Mouse (Mus musculus) cerebellum, postnatal 25 days (tissue): ENCODE data around the gene Rad51b.
A peak's percentile ranks its signal among the peaks of the same experiment; 100 is the strongest.

Experiments used
- DNase-seq, 2 experiments: peaks; one replicate each; pipeline ENCODE4 v3.0.0; 2021; ENCODE audit warnings: mixed read lengths in 2 of 2

Gene Rad51b

DNA sequence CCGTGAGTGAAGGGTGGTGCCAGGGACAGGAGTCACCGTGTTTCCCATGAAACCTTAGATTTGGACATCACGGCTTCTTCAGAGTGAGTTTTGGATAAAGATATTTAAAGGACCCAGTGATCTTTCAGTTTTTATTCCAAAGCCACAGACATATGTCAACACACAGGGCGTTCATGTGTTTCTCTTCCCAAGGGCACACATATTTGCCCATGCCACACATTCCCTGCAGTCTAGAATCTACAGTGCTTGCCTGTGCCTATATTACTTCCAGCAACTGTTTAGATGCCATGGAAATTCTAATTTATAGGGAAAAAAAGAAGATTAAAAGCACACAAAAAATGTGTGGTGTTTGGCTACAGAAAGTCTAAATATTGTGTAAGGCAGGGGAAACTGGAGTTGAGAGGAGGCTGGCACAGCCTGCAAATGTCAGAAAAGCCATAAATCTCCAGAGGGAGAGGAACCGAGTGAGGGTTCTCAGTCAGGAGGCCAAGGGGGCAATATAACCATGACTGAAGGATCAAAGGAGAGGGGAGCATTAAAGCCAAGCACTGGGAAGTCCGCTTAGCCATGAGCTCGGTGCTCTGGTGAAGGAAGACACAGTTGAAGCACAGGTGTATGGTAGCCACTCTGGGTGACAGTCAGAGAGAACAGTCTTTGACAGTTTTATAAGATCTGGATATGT lies 367.0 kb downstream of the Rad51b start:
- no peak for DNase-seq

DNA sequence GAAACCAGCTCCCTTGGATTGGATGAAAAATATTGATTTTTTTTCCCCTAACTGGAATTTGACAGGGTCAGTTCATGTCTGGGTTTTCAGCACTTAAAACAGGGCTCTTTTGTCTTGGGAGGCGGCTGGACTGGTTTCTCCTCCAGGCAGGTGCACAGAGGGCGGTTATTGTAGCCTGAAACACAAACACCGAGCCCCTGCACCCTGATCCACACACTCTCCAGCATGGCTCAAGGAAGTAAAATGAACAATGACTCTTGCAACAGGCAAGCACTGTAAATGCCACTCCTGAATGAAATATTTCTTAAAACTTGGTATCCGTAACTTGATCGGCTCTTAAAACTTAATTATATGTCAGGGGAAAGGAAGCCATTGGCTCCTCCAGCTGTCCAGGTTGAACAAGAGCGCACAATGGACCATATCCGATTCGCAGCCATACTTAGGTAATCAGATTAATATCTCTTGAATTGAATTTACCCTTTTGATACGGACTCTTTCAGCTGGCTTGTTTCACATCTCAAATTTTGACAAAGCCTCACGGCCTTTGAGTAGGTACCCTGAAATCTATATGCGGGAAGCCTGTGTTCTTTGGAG lies 377.9 kb downstream of the Rad51b start:
- no peak for DNase-seq

DNA sequence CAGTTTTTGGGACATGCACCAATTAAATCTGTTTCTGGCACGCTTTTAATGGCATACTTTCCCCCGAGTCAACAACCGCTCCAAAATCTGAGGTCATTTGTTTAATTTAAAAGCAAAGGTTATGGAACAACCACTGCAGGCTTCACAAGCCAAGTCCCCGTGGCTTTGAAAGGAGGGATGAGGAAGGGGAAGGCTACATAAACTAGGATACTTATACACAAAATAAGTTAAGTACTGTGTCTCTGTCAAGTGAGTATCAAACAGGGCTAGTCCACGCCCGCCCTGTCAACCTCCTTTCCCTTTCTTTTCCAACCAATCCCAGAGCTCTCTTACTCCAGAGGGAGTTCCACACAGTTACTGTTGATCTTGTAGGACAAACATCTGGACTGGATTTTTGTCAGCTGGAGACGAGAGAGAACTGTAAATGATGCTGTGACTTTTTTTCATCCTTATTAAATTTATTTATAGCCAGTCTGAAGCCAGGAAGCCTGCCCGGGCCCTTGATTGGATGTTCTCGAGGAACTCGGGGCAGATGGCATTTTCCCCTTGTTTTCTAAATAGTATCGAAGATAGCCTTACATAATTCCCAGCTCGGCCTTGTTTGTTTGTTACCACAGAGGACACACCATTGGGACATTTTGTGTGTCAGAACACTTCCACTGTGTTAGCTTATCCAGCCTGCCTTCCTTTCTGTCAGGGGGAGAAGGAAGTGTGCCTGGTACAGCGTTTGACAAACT lies 378.5 kb downstream of the Rad51b start:
- DNase-seq, result no peak

DNA sequence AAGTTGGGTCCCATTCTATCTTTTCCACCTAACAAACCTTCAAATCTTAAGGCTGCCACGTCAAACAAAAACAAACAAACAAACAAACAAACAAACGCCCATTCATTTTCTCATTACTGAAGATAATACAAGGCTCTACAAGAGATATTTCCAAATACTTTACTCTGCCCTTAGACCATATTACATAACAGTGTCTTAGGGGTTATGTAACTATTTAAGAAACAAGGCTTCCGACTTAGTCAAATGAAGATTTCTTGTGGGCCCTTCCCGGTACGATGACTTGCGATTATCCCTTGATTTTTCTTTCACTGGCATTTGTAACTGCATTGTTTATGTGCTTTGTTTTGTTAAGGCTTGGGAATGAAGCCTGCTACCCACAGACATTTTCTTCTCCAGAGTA lies 379.2 kb downstream of the Rad51b start:
- no peak for DNase-seq

DNA sequence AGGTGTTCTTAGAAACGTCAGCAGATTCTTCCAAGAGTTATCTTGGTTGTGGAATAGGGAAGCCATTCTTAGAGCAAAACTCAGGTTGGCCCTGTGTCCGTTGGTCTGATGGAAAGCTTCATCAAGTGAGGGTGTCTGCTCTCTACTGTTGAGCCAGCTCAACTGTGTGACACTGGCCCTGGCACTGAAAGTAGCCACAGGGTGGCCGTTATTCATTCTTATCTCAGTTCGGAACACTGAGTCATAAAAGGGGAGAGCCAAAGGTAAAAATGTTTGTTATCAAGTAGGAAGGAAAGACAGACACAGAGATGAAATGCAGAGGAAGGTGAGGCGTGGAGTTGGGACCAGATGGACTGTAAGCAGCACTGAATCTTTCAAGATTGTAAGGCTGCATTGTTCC lies 379.8 kb downstream of the Rad51b start:
- DNase-seq, result no peak

DNA sequence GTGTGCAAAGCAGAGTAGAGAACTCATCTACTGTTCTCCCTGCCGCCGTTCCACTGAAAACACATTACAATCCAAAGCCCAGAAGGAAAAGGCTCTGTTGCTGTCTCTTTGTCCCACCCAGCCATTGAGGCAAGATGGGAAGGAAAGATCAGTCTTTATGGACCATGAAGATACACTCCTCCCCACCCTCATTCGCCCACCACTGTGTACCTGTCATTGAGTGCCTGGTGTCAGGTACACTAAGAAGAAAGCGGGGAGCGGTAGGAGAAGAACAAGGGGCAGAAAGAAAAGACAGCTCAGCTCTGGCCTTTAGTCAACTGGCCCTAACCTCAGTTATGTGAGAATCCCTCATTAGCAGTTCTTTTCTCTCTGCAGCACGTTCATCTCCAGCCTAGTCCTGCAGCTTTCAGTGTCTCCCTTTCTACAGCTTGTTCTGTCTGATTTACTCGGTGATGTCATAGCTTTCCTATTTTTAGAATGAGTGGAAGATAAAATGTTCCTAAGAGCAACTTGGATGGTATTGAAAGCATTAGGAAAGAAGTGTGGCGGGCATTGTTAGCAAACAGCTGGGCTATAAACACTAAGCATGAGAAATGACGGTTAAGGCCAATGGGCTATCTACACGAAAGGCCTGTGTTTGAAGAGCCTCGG lies 382.3 kb downstream of the Rad51b start:
- DNase-seq, result no peak

DNA sequence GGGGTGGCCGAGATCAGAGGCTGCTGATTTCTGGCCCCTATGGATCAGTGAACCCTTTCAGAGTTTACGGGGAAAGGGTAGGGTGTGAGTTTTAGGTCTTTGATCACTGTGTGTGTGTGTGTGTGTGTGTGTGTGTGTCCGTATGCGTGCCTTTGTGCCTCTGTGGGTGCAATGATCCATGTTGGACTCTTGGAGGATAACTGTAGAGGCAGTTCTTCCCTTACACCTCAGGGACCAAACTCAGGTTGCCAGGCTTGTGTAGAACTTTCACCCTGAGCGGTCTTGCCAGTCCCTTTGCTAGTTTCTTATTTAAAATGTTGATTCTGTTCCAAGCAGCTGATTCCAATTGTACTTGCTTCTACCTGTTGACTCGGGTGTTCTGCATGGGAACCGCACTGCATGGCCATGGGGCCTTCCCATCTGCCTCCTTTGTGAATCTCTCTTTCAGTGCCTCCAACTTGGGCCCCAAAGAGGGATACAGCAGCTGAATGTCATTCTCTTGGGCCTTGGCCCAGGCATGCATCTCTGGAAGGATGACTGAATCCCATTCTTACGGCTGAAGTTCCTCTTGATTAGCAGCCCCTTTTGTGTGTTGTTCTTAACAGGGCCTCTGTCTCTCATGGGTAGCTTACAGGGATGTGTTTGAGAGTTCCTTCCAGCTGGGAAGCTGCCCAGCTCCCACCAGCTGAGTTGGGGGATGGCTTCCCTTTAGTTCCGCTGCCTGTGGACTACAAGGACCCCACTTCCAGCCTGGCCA lies 383.0 kb downstream of the Rad51b start:
- peak in 1 of 2 experiments; percentile 19 for DNase-seq

DNA sequence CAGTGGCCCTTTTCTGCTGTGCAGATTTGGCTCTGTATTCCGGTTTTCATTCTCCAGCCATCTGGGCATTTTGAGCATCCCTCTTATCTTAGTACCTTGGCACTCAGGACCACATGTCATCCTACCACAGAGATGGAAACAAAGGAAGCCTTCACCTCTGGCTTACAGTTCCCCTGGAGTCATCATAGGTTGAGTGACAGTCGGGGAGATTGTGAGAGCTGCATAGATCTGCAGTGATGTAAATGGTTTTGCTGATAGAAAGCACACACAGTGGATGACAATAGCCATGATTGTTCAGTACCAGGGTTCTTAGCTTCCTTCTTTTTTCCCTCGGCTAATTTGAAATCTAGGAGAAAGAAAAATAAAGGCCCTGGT lies 383.6 kb downstream of the Rad51b start:
- DNase-seq, result no peak

DNA sequence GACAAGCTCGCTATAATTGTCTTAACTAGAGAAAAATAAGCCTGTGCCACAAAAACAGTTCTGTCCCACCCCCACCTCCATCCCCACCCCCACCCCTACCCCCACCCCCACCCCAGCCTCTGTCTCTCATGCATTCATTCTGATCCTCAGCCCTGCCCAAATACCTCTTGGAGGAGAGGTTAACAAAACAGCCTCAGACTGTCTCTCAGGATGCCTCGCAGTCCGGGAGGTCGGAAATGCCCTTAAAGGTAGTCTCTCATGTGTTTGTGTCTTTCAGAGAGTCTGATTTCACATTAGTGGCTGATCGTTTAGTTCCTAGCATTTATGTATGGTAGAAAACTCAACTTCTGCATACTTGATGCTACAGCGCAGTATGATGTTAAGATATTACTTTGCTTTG lies 384.5 kb downstream of the Rad51b start:
- no peak for DNase-seq

DNA sequence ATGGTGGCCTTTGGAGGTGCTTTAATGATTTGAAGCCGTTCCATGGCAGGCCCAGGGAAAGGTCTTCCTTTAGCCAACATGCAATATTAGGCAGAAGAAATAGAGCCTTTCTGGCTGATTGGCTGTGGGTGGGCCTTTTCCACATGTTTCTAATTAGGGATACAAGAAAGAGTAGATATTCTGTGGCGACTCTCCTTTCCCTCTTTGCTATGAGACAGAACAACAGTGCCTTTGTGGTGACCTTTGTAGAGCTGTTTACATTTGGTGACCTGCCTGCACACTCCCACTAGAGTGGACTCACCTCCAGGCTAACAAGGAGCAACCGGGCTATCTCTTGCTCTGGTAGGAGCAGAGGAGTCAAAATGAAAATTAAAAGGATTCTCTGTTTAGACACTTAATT lies 386.3 kb downstream of the Rad51b start:
- no peak for DNase-seq

DNA sequence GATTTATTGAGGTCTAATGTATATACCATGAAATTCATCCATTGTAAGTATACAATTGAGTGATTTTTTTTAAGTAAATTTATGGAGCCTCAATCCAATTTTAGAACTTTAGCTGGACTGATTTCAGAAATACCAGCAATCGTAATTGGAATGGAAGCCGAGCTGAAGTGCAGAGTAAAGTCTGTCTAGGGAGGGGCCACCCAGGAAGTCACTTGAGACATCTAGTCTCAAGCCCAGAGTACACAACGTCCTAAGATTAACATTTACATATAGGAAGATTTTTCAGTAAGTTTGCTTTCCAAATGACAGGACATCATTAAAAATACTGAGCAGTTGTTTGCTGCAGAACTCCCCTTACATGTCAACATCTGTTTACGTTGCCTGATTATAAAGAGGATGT lies 386.7 kb downstream of the Rad51b start:
- DNase-seq, result no peak

DNA sequence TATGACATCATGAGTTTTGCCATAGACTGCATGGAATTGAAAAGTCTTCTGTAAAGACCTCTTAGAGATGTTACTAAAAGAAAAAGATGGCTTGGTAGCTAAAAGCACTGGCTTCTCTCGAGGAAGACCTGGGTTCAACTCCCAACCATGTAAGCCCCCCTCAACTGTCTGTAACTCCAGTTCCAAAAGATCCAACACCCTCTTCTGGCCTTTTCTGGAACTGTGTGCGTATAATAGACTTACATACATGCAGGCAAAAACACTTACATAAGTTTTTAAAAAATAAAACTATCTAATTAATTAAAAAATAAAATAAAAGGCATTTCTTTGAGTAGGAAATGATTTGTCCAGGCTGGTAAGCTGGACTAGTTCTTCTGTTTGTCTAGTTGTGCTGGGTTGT lies 387.3 kb downstream of the Rad51b start:
- no peak for DNase-seq

DNA sequence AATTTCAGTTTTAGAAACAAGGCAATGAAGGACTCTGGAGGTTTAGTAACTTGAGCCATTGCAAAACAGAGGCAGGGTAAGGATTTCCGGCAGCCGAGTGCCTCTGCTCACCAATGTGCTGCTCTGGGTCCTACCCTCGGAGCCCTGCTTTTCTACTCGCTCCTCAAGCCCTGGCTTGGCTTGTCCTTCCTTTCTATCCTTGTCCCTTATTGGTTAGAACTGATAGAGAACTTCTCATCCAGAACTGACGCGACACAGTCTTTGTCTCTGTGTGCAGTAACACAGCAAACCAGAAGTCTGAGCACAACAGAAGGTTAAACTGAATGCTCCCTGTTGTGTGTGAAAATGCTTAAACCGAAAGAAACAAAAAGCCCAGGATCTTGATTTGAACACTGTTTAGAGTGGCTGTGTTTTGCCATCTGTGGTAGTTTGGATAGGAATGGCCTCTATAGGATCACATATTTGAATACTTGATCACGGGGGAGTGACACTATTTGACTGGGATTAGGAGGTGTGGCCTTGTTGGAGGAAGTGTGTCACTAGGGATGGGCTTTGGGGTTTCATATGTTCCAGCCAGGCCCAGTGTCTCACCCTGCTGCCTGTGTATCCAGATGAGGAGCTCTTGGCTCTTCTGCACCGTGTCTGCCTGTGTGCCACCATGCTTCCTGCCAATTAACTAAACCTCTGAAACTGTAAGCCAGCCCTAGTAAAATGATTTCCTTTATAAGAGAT lies 389.7 kb downstream of the Rad51b start:
- DNase-seq, result no peak

DNA sequence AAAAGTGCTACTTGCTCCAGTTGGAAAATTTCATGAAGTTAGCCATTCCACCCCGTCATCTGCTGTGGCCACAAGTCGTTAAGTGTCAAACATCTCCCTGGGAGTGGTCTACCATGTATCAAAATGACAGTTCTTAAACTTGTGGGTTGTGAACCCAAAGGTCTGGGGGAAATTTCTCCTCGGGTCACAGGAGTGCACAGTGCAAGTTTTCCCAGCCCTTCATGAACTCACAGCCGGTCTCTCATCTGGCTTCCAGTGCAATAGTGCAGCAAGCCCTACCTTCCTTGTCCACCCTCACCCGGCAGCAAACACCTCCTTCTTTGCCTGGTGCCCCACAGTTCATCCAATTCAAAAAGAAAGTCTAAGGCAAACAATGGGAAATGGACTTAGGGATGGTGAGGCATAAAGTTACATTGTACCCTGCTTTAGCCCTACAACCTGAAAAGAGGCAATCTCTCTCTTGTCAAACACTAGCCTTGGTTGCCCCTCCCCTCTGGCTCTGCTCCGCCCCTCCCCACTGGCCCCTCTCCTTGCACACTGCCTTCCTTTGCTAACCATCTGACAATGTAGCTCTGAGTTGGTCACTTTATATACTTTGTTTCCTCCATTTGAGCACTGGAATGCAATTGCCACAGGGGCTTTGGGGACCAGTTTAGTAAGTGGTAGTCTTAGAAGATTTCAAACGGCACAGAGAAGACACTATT lies 390.8 kb downstream of the Rad51b start:
- DNase-seq, result no peak

DNA sequence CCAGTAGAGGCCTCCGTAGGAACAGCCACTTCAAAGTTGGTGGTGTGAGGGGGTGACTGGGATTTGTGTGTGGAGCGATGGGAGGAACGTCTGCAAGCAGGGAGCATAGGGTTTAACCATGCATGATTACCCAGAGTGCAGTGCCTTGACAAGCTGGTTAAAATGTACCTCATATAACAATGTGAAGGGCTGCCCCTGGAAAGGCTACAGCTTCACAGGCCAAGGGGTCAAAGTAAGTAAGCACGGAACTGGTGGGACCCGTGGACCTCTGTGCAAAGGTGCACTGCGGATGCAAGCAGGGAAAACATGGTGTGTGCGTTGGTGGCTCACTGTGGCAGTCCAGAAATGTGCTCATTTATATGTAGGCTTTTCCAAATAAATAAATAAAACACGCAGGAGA lies 392.2 kb downstream of the Rad51b start:
- no peak for DNase-seq

DNA sequence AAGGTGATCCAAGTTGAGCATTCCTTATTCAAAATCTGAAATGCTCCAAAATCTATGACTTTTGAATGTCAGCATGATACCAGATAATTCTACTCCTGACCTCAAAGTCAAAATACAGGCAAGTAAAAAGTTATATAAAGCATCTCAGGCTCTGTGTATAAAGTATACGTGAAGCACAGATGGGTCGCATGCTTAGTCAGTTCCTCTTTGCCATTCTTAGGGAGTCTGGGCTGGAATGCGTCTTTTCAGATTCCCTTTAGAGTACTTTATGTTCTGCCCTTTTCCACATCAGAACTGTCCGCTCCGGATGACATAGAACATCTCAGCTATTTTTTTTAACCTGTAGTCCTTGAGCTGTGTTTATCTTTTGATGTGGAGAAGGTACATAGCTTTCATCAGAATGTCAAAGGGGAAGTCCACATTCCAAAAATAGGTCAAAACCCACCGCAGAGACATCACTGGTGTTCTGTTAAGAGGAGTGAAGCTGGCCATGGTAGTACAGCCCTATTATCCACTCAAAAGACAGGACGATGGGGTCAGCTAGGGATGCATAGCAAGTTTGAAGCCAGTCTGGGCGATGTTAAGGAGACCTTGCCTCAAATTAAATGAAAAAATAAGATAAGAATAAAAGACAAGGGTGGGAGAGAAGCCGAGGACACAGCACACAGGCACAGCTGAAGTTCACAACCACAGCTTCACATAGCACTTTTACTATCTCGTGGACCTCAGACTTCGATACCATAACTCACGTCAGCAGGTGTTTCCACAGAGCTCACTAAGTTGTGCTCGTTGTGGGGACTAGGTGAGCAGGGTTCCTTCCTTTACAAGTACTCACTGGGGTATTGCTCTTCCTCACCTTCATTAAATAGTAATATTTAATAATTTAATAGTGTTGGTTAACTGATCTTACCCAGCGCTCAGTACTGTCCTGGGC lies 395.1 kb downstream of the Rad51b start:
- no peak for DNase-seq

DNA sequence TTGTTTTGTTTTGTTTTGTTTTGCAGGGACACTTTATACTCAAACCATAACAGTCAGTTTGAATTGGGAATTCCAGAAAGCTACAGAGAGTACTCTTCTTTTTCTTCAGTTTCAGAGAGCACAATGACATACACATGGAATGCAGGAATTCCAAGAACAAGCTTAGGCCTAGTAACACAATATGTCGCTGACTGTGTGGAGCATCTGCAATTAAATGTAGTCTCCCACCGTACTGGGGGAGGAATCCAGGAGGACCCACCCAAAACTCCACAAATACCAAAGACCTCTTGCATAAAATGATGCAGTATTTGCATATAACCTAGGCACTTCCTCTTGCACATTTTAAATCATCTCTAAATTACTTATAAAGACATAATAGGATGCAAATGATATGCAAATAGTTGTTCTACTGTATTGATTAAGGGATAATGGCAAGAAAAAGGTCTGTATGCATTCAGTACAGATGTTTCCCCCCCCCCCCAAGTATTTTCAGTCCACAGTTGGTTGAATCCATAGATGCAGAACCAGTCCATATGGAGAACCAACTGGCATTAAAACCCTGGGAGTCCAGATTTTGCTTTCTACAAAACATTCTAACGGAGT lies 398.9 kb downstream of the Rad51b start:
- no peak for DNase-seq

DNA sequence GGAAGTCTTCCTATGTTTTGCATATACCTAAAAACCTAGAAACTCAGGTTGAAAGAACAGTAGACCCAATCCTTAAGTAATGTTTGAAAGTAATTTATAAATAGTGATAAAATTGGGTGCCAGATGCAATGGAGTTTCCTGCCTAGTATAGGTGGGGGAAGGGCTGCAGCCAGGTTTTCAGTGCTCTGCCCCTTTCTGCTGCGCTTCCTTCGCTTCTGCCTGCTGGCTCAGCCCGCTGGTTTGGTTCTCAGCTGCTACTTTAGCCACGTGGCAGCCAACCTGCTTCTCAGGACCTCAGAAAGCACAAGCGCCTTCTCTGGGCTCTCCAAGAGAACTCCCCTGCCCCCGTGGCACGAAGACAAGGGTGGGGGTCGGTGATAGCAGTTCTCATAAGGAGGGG lies 406.5 kb downstream of the Rad51b start:
- no peak for DNase-seq

DNA sequence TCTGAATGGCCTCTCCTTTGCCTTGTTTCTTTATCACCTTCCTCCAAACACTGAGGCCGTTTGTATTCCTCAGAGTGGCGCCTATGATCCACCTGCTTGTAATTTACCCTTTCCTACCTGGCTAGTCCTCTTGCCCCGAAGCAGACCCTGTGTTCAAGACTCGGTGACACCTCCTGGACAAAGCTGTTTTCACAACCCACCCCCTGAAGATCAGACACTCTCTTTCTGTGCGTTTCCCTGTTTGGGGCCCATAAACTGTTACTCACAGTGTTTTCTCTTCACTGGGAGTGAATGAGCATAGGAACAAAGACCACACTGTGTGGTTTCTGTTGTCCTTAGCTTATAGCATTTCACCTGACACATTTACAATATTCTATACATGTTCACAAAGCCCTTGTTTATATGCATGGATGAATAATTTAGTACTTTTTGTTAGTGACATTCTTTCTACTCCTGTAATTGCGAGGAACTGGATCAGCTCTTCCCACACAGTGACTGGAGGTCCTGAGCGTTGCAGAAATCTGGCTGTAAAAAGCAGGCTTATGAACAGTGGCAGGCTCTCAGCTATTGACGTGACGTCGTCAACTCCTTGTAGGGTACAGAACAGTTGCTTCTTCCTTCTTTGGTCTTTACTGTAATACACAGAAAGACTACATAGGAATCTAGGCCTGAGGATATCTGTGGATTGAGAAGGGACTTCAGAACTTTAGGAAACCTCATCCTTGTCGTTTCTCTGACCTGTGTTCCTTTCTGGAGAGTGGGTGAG lies 408.6 kb downstream of the Rad51b start:
- no peak for DNase-seq
